Mouse (Mus musculus) brown adipose tissue, adult 24 weeks (tissue): ENCODE results near the gene Nckap5. TPM values are rescaled to one million over a fixed set of nuclear protein-coding genes. Genes with fewer than 3 reads are reported as not detected.

Experiments used
- H3K27ac ChIP-seq: fragments of 200-500 bp; replicated peaks from 2 replicates; pipeline ENCODE4 v1.5.1; 2012; ENCODE audit warnings: low read depth, mild to moderate bottlenecking, low read length
- H3K4me1 ChIP-seq: fragments of 200-500 bp; 2 replicates; pipeline ENCODE4 v1.6.1; 2012; ENCODE audit warnings: low read length, mixed read lengths; ENCODE audit not compliant: control insufficient read depth, insufficient read depth, insufficient read length
- H3K4me3 ChIP-seq: fragments of 200-500 bp; 2 replicates; pipeline ENCODE4 v1.5.1; 2012; ENCODE audit warnings: low read depth, mild to moderate bottlenecking, low read length, moderate library complexity; ENCODE audit not compliant: insufficient read depth
- polyA plus RNA-seq: library from polyadenylated mRNA; stranded (reverse); fragments of >200 nt; gene quantifications from 2 replicates; pipeline ENCODE4 v1.2.4, GENCODE M21; 2012; ENCODE audit not compliant: missing spikeins, insufficient read depth, insufficient read length

Gene Nckap5
- polyA plus RNA-seq, 1 experiment = 1.4 TPM

GRCm38 (mm10) chr1:126481459-126482228 lies 349.0 kb downstream of the Nckap5 start:
- Histone ChIP-seq H3K4me3 (no peak overlapping the region), H3K4me1 (no peaks in the 10 kb centered on the region), H3K27ac (no peak overlapping the region)

GRCm38 (mm10) chr1:126473044-126473443 lies 357.6 kb downstream of the Nckap5 start:
- Histone ChIP-seq H3K4me3 (no peak overlapping the region), H3K27ac (no peak overlapping the region), H3K4me1 (no peaks in the 10 kb centered on the region)

GRCm38 (mm10) chr1:126471419-126471818 lies 359.2 kb downstream of the Nckap5 start:
- no peak overlapping the region for H3K27ac ChIP-seq
- no peaks in the 10 kb centered on the region for H3K4me1 ChIP-seq
- H3K4me3 ChIP-seq = no peak overlapping the region

GRCm38 (mm10) chr1:126470883-126471282 lies 359.7 kb downstream of the Nckap5 start:
- Histone ChIP-seq H3K4me1 (no peaks in the 10 kb centered on the region), H3K4me3 (no peak overlapping the region), H3K27ac (no peak overlapping the region)

DNA sequence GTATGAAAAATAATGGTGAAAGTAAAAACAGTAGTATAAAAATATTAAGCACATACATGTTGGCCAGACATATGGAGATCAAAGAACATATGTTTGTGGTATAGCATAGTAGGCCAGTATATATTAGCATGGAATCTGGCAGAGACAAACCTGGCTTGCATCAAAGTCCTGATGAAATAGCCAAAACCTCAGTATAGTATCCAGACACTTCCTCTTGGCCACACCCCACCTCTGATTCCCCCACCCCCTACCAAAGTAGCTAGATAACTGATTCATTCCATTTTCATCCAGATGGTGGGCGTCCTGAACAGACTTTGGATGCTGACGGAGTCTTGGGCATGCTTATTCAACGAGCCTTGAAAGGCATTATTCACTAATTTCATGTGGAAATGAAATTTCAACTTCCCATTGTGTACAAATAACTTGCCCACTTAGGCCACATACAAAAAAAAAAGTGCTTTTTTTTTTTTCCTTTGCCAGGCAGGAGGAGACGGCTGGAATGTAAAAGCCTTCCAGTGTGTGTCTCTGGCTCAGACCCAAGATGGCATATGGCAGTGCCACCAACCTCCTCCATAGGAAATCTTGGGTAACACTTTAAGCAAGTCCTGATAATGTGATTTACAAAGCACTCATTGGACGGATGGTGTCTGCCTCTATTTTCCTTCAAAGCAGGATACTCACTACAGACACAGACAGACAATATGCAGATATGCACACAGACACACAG lies 360.6 kb downstream of the Nckap5 start:
- no peak overlapping the region for H3K4me3 ChIP-seq
- no peaks in the 10 kb centered on the region for H3K4me1 ChIP-seq
- H3K27ac ChIP-seq = no peak overlapping the region

DNA sequence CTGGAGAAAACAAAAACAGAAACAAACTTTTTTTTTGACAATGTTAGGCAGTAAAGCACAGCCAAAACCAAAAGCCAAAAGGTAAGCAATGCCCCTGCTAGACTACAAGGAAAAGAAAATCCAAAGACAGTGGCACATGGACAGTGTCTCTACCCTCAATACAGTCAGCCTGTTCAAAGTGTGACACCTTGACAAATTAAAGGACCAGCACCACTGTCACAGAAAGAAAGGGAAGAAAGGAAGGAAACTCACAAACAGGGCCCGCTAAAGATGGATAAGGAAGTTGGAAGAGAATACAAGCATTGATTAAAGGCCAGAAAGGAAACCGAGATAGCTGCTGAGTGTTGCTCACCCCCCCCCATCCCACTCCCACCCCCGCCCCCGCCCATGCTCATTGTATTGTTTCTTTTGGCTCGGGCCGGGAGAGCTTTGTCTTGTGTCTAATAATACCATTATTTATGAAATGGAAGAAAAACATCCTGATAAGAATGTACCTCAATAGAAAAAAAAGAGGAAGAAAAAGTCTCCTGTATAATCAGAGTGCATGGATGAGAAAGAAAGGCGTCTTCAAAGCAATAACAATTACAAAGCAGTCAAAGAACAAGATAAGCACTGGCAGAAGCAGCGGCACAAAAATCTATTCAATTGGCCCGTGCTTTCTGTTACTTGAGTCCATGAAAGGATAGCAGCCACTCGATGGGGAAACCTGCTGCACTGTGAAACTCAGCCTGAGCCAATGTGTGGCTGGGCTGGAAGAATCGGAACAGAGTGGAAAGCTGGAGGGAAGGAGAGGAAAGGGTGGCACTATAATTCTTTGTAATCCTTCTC lies 368.9 kb downstream of the Nckap5 start:
- H3K4me1 ChIP-seq = no peaks in the 10 kb centered on the region
- no peak overlapping the region for H3K4me3 ChIP-seq
- H3K27ac ChIP-seq = no peak overlapping the region

DNA sequence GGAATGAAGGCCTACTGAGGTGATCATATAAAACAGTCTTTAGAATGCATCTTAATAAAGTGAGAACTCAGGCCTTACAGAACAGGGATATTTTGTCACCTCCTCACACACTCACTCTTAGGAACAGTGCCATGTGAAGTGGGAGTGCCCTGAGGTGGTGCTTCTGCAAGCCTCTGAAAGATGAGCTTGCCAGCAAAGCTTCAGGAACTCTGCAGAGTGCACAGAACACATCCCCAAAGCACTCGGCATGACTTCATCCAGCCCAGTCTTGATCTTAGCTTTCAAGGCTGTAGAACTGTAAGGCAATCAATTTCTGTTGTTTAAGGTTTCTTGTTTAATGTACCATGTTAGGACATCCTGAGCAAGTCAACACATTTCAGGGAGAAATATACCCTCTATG lies 372.9 kb downstream of the Nckap5 start:
- H3K27ac ChIP-seq = no peak overlapping the region
- no peaks in the 10 kb centered on the region for H3K4me1 ChIP-seq
- no peak overlapping the region for H3K4me3 ChIP-seq

GRCm38 (mm10) chr1:126454504-126455173 lies 376.0 kb downstream of the Nckap5 start:
- Histone ChIP-seq H3K27ac (no peak overlapping the region), H3K4me1 (no peaks in the 10 kb centered on the region), H3K4me3 (no peak overlapping the region)

DNA sequence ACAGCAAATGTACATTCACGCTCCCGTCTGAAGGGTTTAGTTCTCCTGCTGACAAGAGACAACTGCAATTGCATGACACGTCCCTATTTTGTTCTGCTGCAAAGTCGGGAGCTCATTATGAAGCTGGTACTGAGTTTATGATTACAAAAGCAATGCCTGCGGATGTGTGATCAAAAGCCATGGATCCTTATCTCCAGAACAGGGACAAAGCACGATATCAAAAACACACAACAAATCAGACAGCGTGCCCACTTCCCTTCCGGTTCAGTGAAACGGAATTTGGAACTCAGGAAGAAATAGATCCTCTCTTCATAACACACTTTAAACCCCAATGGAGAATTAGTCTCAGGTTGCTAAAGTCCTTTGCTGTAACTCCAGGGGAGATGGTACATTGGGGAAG lies 379.1 kb downstream of the Nckap5 start:
- no peak overlapping the region for H3K4me3 ChIP-seq
- no peaks in the 10 kb centered on the region for H3K4me1 ChIP-seq
- H3K27ac ChIP-seq = no peak overlapping the region

- Histone ChIP-seq H3K4me3 (no peak overlapping the region), H3K27ac (no peak overlapping the region), H3K4me1 (no peaks in the 10 kb centered on the region)
Measured at GRCm38 (mm10) chr1:126449424-126449823, 381.2 kb downstream of the Nckap5 start.

DNA sequence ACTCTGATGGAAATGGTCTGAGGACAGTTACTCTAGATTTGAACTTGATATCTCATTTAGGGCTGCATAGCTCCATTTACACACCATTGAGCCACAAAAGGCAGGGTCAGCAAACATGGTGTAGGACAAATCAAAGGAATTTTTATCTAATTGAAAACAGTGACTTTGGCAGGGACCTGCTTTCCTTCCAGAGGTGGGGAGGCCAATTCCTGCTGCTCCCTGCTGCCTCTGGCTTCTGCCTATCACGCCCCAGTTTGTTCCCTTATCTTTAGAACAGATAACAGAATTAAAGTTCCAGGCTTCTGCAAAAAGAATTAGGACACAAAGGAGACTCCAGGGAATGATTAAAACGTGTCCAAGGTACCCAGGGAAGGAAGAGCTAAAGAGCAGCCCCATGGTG lies 386.7 kb downstream of the Nckap5 start:
- H3K27ac ChIP-seq = no peak overlapping the region
- no peaks in the 10 kb centered on the region for H3K4me1 ChIP-seq
- H3K4me3 ChIP-seq = no peak overlapping the region

DNA sequence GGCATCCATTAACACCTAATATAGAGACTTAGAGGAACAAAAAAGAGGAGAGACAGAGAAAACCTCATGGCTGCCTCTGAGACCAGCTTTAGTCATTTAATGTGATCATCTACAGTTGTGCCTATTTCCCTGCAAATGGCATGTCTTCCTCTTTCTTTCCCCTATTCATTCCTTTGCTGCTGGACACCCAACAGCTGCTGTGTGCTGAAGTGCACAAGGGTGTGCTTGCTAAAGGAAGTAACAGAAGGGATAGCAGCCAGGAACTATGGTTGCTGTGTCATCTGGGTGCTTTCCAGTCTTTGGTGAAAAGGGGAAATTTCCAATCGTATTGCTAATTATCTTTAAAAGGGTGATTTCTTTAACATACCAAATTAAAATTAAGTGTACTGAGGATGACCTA lies 387.9 kb downstream of the Nckap5 start:
- H3K4me3 ChIP-seq = no peak overlapping the region
- H3K27ac ChIP-seq = no peak overlapping the region
- no peaks in the 10 kb centered on the region for H3K4me1 ChIP-seq

DNA sequence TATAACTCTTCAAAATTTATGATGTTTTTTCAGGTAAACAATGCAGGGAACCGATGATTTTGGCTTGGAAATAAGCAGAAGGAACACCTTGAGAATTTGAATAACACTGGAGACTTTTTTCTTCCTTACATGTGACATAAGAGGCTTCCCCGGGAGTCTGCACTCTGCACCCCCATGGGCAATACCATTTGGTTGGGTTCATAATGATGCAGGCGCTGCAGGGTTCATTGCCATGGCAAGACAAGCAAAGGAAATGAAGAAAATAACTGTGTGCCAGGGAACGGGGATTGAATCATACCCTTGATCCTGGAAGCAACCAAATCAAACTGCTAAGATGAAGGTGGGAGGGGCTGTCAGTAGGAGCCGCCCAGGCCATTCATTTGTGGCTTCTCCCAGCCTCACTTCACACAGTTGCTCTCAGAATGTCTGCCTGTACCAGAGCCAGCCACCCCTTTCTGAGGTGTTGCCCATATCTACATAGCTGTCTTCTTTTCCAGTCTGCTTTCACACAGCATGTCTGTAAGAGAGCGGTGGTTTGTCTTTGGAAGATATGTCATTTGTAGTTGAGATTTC lies 392.5 kb downstream of the Nckap5 start:
- H3K4me1 ChIP-seq = no peaks in the 10 kb centered on the region
- no peak overlapping the region for H3K4me3 ChIP-seq
- no peak overlapping the region for H3K27ac ChIP-seq

DNA sequence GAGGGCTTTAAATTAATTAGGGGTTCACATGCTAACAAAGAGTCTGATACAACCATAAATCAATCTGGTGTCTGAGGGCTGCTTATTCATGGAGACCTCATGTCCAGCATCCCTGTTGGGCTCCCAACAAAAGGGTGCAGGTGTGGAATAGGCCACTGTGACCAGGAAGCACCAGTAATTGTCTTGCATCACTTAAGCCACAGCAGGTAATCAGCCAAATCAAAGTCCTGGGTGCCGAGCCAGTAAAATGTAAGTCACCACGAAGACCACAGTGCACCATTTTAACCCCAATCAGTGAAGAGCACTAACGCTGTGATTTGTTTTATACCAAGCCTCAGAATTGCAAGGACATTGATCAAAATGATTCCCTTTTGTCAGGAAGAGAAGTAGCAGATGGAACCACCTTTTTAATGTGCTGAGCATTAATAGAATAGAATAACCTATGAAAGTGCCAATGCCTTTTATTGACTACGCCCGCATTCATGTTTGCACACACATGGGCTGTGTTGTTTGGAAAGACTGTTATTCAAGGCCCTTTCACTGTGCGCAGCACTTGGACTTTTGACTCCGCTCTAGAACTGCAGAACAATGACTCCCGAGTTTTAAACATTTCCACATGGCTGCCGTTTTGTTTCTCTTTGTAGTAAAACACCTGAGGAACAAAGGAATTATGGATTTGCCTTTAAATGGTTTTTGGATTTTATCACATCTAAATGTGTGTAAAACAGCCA lies 393.5 kb downstream of the Nckap5 start:
- Histone ChIP-seq H3K4me3 (no peak overlapping the region), H3K4me1 (no peaks in the 10 kb centered on the region), H3K27ac (no peak overlapping the region)
